Mouse (Mus musculus): ENCODE data around the gene Prmt9. TPM values are rescaled to one million over a fixed set of nuclear protein-coding genes. Genes with fewer than 3 reads are reported as not detected.
A peak's percentile ranks its signal among the peaks of the same experiment; 100 is the strongest.

Gene Prmt9
- total RNA-seq, 2 experiments from 2014 or later, result 8.8 to 9.1 TPM

DNA sequence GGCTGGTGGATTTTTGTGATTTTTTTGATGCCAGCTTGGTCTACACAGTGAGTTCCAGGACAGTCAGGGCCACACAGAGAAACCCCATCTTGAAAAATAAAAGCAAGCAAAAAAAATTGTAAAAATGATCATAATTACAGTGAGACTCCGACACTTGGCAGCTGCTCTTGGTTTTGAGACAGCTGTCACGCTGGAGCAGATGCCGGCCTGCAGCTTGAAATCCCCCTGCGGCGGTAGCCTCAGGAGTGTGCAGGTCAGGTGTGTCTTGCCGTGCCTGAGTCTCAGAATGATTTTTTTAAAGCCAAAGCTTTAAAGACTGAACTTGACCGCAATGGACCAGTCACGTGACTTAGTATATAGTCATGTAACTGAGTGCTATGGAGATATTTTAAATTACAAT lies 23.1 kb upstream of the Prmt9 start:
- no peak for DNase-seq (ENCODE audit: low spot score)

DNA sequence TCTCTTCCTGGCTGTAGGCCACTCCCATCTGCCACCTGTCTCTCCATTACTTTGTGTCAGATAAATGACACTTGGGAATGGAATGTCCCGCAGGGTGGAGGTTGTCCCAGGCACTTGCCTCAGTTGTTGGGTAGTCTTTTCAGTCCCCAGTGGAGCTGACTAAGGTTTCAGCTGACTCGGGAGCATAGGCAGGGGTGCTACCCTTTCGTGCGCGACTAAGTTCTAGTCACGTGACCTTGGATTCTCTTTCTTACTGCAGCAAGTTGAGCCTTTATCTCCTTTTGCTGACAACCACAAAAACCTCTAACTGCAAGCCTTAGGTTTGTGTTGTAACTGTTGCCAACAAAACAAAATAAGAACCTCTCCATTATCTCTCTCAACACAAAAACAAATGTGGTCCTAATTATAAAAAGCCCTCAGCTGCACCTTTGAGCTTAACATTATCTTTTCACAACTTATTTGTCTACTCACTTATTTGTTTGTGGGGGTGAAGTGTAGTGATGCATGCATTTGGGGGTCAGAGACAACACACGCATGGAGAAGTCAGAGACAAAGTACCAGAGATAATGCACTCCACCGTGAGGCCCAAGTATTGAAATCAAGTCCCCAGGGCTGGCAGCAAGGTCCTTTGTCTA lies 14.7 kb upstream of the Prmt9 start:
- peak; percentile 38 for DNase-seq (ENCODE audit: low spot score)

DNA sequence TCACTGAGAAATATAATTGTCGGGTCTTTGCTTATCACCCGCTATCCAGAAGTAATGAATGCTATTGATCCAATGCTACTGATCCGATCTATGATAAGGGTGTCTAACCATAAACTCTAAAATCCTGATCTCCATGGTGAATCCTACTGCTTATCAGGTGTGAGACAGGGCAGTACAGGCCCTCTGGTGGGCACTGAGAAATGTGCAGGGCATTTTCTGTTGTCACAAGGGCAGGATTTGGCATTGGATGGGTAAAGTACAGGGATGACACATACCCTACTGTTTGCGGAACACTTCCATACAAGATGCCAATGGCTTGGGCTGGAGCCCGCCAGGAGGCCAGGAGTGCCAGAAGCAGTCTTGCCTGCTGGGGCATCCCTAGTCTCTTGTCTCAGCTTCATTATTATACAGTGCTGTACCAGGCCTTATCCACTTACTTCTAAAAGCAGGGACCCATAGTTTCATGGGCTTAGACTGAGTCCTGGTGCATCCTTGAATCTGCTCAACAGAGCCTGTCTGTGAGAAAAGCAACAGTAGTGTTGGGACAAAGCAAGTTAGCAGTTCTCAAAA lies 14.1 kb upstream of the Prmt9 start:
- peak; percentile 59 for DNase-seq (ENCODE audit: low spot score)

DNA sequence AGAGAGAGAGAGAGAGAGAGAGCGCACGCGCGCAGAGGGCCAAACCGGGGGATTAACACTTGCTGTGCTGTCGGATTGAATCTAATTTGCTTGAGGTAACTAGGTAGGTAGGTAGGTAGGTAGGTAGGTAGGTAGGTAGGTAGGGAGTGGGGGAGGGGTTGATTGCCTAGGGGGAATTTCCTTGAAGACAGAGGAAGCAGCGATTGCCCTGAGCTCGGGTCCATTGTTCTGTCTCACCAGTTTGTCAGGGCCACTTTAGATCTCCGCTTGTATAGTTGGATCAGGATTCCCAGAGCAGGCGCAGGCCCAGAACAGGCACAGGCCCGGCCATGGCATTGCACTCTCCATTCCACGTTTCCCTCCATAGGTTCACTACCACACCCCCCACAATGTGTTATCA lies 12.4 kb upstream of the Prmt9 start:
- DNase-seq (ENCODE audit: low spot score), result no peak

DNA sequence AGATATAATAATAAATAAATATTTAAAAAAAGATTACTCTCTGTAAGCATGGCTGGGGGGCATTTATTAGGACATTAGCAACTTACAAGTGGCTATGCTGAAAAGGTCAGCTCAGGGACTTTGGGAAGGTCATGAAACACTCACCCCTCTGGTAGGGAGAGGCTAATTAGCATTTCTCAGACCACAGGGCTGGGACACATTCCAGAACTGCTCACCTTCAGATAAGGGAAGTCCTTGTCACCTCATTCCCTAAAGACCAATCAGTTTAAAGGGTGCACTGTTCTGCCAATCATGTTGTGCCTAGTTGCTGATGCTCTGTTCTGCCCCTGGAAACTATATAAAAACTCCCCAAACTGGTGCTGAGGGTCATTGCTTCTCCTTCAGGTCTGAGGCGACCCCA lies 10.9 kb upstream of the Prmt9 start:
- DNase-seq (ENCODE audit: low spot score), result no peak

DNA sequence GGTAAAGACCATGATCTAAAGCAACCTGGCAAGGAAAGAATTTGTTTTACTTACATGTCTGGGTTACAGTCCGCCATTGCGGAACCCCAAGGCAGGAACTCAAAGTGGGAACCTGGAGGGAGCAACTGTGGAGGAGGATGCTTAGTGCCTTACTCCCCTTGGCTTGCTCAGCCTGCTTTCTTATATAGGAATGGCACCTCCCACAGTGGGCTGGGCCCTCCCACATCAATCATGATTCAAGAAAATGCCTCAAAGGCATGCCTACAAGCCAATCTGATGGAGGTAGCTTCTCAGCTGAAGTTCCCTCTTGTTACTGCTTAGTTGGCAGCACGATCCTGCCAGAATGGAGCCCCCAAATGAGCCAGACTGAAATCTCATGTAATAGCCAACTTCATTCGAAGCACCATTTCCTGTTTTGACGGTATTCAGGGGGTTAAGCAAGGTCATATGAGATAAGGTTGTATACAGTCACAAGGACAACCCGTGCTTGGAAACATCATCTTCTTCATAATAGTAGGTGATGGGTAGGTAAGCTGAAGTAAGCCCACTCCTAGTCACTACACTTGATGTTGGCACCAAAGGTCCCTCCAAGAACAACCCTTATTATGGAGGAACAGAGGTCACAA lies 5.9 kb upstream of the Prmt9 start:
- no peak for DNase-seq (ENCODE audit: low spot score)

DNA sequence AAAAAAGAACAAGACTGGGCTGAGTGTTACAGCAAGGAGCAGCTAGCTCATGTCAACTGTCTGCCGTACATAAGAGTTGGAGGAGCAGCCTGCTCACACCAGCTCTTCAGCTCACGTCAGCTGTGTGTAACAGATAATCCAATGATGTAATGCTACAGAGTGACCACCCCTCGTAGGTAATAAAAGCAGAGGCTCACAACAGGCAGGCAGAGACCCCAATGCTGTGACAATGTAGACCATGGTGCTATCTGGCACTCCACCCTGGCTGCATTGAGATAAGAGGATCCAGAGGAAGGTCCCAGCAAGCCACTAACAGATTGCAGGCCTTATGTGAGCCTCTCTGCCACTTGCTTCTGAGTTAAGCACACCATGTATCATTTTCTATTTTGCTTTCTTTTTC lies 4.8 kb upstream of the Prmt9 start:
- DNase-seq (ENCODE audit: low spot score), result no peak

DNA sequence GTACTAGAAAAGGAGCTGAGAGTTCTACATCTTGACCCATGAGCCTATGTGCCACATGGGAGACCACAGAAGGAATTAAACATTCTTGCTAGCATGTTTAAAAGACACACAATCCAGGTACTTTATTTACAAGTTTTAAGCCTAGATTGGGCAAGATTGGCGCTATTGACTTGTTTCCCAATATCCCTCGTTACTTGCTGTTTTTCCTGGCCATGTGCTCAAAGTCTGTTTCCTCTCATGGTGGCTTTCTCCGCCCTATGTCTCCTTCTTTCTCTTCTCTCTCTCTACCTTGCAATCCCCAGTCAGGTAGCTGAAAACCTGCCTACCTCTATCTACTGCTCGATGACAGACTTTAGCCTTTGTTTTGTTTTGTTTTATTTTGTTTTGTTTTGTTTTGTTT lies 3.6 kb upstream of the Prmt9 start:
- DNase-seq (ENCODE audit: low spot score), result no peak

DNA sequence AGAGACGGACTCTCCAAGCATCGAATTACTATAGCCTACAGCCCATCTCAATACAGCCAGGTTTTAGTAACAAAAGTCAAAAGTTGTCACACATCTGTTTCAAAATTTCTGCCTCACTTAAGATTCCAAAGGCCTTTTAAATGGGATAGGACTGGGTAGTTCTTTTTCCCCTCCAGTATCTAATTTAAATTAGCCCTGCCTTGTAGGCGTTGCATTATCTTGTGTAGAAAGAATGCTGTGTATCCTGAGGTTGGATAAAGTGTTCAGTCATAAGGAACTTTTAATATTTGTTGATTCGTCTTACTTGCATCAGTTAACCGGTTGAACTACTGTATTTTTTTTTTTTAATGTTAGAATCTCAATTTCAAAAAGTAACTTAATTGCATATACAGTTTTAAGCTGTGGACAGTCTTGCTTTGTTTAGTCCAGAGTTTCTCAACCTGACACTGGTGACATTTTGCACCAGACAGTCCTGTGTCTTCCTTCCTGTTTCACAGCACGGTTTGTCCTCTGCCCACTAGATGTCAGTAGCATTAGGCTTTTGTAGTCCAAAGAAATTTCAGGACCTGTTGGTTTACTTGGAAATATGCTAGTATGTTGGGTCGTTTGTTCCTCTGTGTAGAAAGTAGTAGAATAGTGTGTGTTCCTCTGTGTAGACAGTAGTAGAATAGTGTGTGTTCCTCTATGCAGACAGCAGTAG lies 834 bp downstream of the Prmt9 start:
- DNase-seq (ENCODE audit: low spot score), result peak; percentile 47

DNA sequence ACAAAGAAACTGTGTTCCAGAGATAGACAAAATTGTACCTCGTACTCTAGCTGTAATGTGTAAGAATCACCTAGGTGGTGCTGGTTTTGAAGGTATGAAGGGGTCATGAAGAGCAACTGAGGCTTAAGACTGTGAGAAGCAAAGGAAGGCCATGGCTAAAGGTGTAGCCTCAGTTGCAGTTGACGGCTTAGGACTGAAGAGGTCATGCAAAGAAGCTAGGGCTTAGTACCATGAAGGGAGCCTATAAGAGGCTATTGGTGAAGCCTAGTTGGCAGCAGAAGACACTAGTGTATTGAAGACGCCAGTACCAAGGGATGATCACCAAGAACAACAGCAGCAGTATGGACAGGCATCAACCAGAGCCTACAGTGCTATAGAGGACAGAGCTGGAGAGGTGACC lies 3.3 kb downstream of the Prmt9 start:
- no peak for DNase-seq (ENCODE audit: low spot score)

DNA sequence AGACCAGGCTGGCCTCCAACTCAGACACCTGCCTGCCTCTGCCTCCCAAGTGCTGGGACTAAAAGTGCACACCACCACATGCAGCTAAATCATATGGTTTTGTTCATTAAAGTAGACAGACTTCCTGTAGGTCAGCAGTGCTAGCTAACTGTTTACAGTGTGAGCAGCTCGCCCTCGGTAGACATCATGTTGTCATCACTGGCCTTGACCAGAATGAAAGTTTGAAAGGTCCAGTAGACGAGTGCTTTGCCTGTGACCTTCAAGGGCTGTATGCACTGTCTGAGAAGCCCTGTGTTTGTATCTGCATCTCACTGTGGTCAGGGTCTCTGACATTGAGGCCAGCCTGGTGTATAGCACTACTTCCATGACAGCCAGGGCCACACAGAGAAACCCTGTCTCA lies 12.2 kb downstream of the Prmt9 start:
- no peak for DNase-seq (ENCODE audit: low spot score)

DNA sequence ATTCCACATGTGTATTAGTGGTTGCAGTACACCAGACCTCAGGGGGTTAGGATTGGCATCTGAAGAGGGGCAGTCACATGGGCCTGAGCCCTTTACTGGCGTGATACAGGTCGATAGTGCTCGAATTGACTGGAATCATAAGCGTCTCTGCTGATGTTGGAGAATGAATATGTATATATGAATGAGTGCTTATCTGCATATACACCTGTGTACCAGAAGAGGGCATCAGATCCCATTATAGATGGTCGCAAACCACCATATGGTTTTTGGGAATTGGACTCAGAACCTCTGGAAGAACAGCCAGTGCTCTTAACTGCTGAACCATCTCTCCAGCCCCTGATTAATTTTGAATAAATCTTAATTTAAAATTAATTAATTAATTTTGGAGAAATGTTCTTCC lies 25.0 kb downstream of the Prmt9 start:
- DNase-seq (ENCODE audit: low spot score), result no peak

DNA sequence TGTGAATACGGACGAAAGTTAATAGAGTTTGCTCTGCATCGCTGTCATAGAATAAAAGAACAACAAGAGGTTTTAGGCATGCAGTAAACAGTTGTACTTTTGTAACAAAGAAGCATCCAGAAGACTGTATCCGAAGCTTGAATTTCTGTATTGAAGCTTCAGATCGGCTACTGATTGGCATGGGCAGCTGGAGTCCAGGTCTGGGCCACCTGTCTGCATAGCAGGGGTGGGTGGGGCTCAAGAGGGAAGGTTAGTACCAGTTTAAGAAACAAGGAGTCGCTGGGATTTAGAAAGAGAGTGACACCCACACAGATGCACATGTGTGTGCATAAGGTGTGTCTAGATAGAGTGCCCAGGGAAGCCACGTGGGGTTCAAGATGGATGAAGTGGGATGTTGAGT lies 28.5 kb downstream of the Prmt9 start:
- no peak for DNase-seq (ENCODE audit: low spot score)

DNA sequence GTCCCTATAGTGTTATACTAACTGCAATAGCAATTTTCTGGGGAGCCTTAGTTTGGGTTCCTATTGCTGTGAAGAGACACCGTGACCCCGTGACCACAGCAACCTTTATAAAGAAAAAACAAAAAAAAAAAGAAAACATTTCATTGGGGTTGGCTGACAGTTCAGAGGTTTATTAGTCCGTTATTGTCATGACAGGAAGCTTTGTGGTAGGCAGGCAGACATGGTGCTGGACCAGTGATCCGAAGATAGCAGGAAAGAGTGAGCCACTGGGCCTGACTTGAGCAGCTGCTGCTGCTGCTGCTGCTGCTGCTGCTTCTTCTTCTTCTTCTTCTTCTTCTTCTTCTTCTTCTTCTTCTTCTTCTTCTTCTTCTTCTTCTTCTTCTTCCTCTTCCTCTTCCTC lies 35.0 kb downstream of the Prmt9 start:
- DNase-seq (ENCODE audit: low spot score), result no peak

DNA sequence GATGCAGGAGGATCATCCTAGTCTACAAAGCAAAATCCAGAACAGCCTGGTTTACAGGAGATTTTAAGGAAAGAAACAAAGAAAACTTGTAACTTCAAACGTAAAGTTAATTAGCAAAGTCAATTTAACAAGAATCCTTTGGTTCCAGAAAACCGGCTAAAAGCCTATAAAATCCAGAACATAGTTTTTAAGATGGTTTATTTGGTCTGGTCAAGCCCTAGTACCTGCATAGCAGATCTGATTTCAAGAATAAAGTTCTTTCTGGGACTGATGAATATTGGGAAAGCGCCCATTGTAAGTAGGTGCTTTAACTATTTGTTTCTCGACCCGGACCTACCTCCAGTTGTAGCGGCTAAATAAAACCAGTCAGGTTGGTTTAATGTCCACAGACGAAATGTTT lies 60.4 kb downstream of the Prmt9 start:
- no peak for DNase-seq (ENCODE audit: low spot score)

DNA sequence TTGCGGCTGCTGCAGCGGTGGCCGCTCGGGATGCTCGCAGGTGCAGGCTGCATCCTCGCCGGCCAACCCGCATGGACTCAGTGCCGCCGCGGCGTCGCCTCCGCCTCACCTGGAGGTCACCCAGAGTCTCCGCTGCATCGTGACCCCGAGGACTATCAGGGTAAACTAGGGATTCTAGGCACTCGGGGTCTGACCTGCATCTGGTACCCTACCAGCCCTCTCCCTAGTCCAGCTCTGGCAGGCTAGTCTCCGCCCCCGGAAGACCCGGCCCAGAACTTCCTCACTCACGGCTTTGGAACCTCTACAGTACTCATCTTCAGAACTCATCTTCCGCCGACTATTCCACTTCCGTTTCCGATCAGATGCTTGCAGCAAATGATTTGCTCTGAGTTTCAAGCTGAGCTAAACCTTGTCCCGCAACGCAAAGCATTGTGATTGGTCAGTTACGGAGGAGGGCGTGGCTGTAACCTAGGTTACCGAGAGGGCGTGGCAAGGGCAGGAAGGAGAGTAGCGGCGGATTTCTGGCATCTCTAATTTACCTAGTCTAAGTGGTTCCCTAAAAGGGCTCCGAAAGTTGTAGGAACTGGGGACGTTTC lies 61.3 kb downstream of the Prmt9 start, which contains the start of gene Tmem184c:
TSS of gene Tmem184c (minus strand) at position 325 of the 596 bp plus-strand sequence.
- DNase-seq (ENCODE audit: low spot score), result peak; percentile 99

DNA sequence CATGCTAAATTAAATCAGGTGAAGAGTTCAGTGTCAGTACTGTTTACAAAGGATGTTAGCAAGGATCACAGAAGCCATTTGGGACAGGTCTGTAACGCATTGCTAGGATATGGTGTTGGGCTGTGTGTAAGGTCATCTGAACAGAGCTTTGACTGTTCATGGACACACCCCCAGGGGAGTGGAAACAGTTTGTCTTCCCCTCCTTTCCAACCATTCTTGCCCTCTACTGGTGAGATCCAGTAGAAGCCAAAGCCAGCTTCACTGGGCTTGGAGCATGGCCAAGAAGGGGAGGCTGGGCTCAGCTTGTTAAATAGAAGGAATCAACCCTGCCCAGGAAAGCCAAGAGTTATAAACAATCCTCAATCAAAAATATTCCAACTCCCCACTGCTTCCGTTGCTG lies 68.7 kb downstream of the Prmt9 start:
- DNase-seq (ENCODE audit: low spot score), result peak; percentile 39

DNA sequence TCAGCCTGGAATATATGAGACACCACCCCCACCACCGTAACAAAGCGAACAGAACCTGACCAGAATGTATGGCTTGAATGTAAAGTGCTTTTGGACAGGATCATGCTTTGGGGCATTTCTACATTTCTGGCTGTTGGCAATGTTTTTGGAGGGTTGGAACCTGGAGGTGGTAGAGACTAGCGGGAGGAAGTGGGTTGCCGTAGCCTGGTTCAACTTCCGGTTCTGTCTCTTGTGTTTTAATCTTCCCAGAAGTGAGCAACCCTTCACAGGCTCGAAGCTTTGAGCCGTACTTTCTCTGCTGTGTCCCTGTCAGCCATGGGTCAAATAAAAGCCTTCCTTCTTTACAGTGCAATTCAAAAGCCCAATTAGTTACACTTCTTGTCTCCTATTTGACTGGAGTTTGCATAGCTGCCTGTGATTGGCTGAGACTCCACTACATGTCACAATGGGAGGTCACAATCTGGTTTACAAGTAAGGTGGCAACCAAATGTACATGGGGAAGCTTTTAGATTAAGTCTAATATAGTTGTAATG lies 74.5 kb downstream of the Prmt9 start:
- DNase-seq (ENCODE audit: low spot score), result no peak

DNA sequence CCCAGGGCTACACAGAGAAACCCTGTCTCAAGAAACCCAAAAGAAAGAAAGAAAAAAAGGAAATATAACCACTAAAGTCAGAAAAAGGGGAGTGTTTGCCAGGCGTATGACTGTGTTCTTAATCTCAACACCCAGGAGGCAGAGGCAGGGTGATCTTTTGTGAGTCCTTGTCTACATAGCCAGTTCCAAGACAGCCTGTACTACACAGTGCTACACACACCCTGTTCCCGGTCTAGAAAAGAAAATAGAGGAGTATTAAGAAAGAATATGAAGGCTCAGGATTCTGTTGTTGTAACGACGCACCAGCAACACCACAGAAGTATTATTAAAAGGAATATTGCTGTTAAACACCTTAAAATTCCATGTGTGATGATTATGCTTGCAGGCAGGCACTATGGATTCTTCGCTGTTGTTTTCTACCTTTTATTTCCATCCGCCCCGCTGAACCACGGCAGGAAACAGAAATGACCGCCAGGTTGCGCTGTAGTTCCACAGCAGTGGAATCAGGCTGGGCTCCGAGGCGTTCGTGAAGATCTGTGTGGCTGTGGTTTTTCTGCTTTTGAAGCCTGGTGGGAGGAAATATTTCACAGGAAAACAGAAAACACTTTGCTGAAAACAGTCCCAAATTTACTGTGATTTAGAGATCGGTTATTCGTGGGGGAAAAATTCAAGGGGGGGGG lies 80.8 kb downstream of the Prmt9 start:
- peak; percentile 57 for DNase-seq (ENCODE audit: low spot score)

DNA sequence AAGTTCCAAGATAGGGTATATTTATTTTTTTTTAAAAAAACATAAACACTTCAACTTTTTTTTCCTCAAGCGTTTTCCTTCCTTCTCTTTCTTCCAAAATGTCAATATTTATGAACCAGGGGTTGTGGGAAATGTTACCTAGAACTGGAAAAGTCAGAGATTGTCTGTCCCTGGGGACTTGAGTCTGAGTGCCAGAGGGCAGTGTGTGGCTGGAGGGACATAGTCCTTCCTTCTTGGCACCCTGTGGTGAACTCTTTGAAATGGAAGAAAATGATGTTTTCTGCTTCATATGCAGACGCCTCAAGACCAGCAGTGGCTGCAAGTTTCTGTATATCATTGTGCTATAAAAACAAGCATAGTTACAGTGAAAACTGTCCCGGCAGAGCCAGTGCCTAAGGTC lies 81.5 kb downstream of the Prmt9 start:
- DNase-seq (ENCODE audit: low spot score), result no peak

Data from gastrocnemius, adult 18-20 months (tissue).